Mouse (Mus musculus): ENCODE data around the gene Fbln5.

The Fbln5 gene

GRCm38 (mm10) chr12:101807400-101807799 is 11.5 kb downstream of the Fbln5 start:
- peak; percentile 69 for DNase-seq

GRCm38 (mm10) chr12:101802445-101802844 is 16.4 kb downstream of the Fbln5 start:
- no peak for DNase-seq

- DNase-seq, result peak; percentile 52
Observed at GRCm38 (mm10) chr12:101801744-101802143, 17.1 kb downstream of the Fbln5 start.

GRCm38 (mm10) chr12:101801051-101801450 is 17.8 kb downstream of the Fbln5 start:
- no peak for DNase-seq

GRCm38 (mm10) chr12:101798189-101798922 is 20.5 kb downstream of the Fbln5 start:
- DNase-seq, result peak; percentile 55

GRCm38 (mm10) chr12:101794458-101794857 is 24.4 kb downstream of the Fbln5 start:
- peak; percentile 78 for DNase-seq

GRCm38 (mm10) chr12:101793221-101793621 is 25.6 kb downstream of the Fbln5 start:
- peak; percentile 84 for DNase-seq

GRCm38 (mm10) chr12:101792684-101793083 is 26.2 kb downstream of the Fbln5 start:
- DNase-seq, result no peak

- no peak for DNase-seq
Observed at GRCm38 (mm10) chr12:101789767-101790166, 29.1 kb downstream of the Fbln5 start.

GRCm38 (mm10) chr12:101789250-101789649 is 29.6 kb downstream of the Fbln5 start:
- DNase-seq, result no peak

GRCm38 (mm10) chr12:101782787-101783186 is 36.1 kb downstream of the Fbln5 start:
- DNase-seq, result no peak

GRCm38 (mm10) chr12:101780915-101781314 is 37.9 kb downstream of the Fbln5 start:
- DNase-seq, result no peak

GRCm38 (mm10) chr12:101777613-101778325 is 41.1 kb downstream of the Fbln5 start:
- DNase-seq, result no peak

- no peak for DNase-seq
Observed at GRCm38 (mm10) chr12:101776383-101776782, 42.5 kb downstream of the Fbln5 start.

- DNase-seq, result no peak
Observed at GRCm38 (mm10) chr12:101774116-101774515, 44.7 kb downstream of the Fbln5 start.

GRCm38 (mm10) chr12:101772962-101773361 is 45.9 kb downstream of the Fbln5 start:
- no peak for DNase-seq

- DNase-seq, result no peak
Observed at GRCm38 (mm10) chr12:101770283-101771015, 48.4 kb downstream of the Fbln5 start.

- peak; percentile 48 for DNase-seq
Observed at GRCm38 (mm10) chr12:101767306-101768053, 51.4 kb downstream of the Fbln5 start.

GRCm38 (mm10) chr12:101766228-101766852 is 52.5 kb downstream of the Fbln5 start:
- no peak for DNase-seq

GRCm38 (mm10) chr12:101764870-101765269 is 54.0 kb downstream of the Fbln5 start:
- DNase-seq, result no peak

GRCm38 (mm10) chr12:101763065-101763464 is 55.8 kb downstream of the Fbln5 start:
- DNase-seq, result no peak

GRCm38 (mm10) chr12:101762054-101762453 is 56.8 kb downstream of the Fbln5 start:
- peak; percentile 33 for DNase-seq
